Comparison of ENCODE assay signal across 47 mouse cellular contexts in genomic region chr7:43851616-43852015, GRCm38 (mm10). TPM values are rescaled to one million over a fixed set of nuclear protein-coding genes. Genes with fewer than 3 reads are reported as not detected.
"Had no signal": no experiment of that assay in that cellular context is flagged by ENCODE, and none has a peak within 500 bp of the region (broad histone marks: within the 10 kb centered on the region; RNA-seq: fewer than 3 reads in every experiment).

No protein-coding gene starts in this region.

- H3K27me3 ChIP-seq: limb, embryonic 12.5 days; limb, embryonic 13.5 days; limb, embryonic 15.5 days; liver, embryonic 12.5 days; liver, embryonic 13.5 days; liver, embryonic 15.5 days; lung, embryonic 15.5 days; megakaryocyte, embryonic 14.5 days; midbrain, embryonic 12.5 days; midbrain, embryonic 13.5 days; midbrain, embryonic 15.5 days; neural tube, embryonic 12.5 days had no signal

- H3K27ac ChIP-seq: limb, embryonic 10.5 days; limb, embryonic 12.5 days; limb, embryonic 13.5 days; limb, embryonic 15.5 days; liver, embryonic 12.5 days; liver, embryonic 13.5 days; liver, embryonic 14.5 days; liver, embryonic 15.5 days; lung, embryonic 15.5 days; macrophage; midbrain, embryonic 10.5 days; midbrain, embryonic 12.5 days; midbrain, embryonic 13.5 days; midbrain, embryonic 15.5 days; neural tube, embryonic 12.5 days had no signal

- H3K36me3 ChIP-seq: limb, embryonic 10.5 days; limb, embryonic 12.5 days; limb, embryonic 13.5 days; limb, embryonic 15.5 days; liver, embryonic 12.5 days; liver, embryonic 13.5 days; liver, embryonic 15.5 days; lung, embryonic 15.5 days; midbrain, embryonic 10.5 days; midbrain, embryonic 12.5 days; midbrain, embryonic 13.5 days; midbrain, embryonic 15.5 days; neural tube, embryonic 12.5 days had no signal

- DNase-seq: left cerebral cortex, postnatal 4 days; liver; liver, embryonic 13.5 days; liver, postnatal 0 days; lung, adult 18-20 months; lung, adult 2 months; lung, embryonic 14.5 days; lung, postnatal 10 days; lung, postnatal 14 days; lung, postnatal 36 days; lung, postnatal 4 days; midbrain, embryonic 14.5 days had no signal

- H3K9me3 ChIP-seq: limb, embryonic 10.5 days; limb, embryonic 12.5 days; limb, embryonic 13.5 days; limb, embryonic 15.5 days; liver, embryonic 12.5 days; liver, embryonic 13.5 days; liver, embryonic 15.5 days; lung, embryonic 15.5 days; megakaryocyte, embryonic 14.5 days; midbrain, embryonic 10.5 days; midbrain, embryonic 12.5 days; midbrain, embryonic 13.5 days; midbrain, embryonic 15.5 days; neural tube, embryonic 12.5 days had no signal

- H3K4me1 ChIP-seq: limb, embryonic 10.5 days; limb, embryonic 12.5 days; limb, embryonic 13.5 days; limb, embryonic 15.5 days; liver, embryonic 12.5 days; liver, embryonic 13.5 days; liver, embryonic 15.5 days; lung, embryonic 15.5 days; megakaryocyte, embryonic 14.5 days; midbrain, embryonic 10.5 days; midbrain, embryonic 12.5 days; midbrain, embryonic 13.5 days; midbrain, embryonic 15.5 days; neural tube, embryonic 12.5 days had no signal

- H3K4me3 ChIP-seq: limb, embryonic 10.5 days; limb, embryonic 12.5 days; limb, embryonic 13.5 days; limb, embryonic 15.5 days; liver, embryonic 12.5 days; liver, embryonic 13.5 days; liver, embryonic 15.5 days; lung, embryonic 15.5 days; megakaryocyte, embryonic 14.5 days; midbrain, embryonic 10.5 days; midbrain, embryonic 12.5 days; midbrain, embryonic 13.5 days; midbrain, embryonic 15.5 days; myocyte; neural tube, embryonic 12.5 days had no signal

- H3K9ac ChIP-seq: limb, embryonic 12.5 days; limb, embryonic 13.5 days; limb, embryonic 15.5 days; liver, embryonic 12.5 days; liver, embryonic 13.5 days; liver, embryonic 14.5 days; liver, embryonic 15.5 days; liver, postnatal 0 days; lung, embryonic 14.5 days; lung, embryonic 15.5 days; midbrain, embryonic 12.5 days; midbrain, embryonic 13.5 days; midbrain, embryonic 15.5 days; neural tube, embryonic 12.5 days had no signal

RNA-seq across cellular contexts. Expression of gene Klk5, which starts 9.8 kb away (rescaled TPM):
- total RNA-seq: left cerebral cortex, postnatal 10 days; left cerebral cortex, postnatal 14 days; left cerebral cortex, postnatal 25 days; left cerebral cortex, postnatal 36 days; left cerebral cortex, postnatal 4 days; liver, adult 2 months; megakaryocyte progenitor cell, adult 5-6 weeks; megakaryocyte, adult 5-6 weeks; megakaryocyte-erythroid progenitor cell, adult 5-6 weeks; midbrain, postnatal 0 days; monocyte, adult 5-6 weeks had no signal
- polyA plus RNA-seq: limb, embryonic 10.5 days; limb, embryonic 11.5 days; limb, embryonic 12.5 days; liver, adult 2 months; liver, embryonic 11.5 days; liver, embryonic 12.5 days; liver, embryonic 13.5 days; liver, embryonic 14.5 days; liver, embryonic 15.5 days; liver, embryonic 16.5 days; liver, postnatal 0 days; lung, embryonic 14.5 days; lung, embryonic 15.5 days; lung, embryonic 16.5 days; lung, postnatal 0 days; macrophage; midbrain, embryonic 10.5 days; midbrain, embryonic 11.5 days; midbrain, embryonic 13.5 days; midbrain, embryonic 14.5 days; midbrain, embryonic 15.5 days; midbrain, embryonic 16.5 days; midbrain, postnatal 0 days; myocyte; neural tube, embryonic 11.5 days; neural tube, embryonic 12.5 days had no signal

RNA-seq across cellular contexts. Expression of gene Klk6, which starts 27.3 kb away (rescaled TPM):
- total RNA-seq: left cerebral cortex, postnatal 10 days; left cerebral cortex, postnatal 14 days; left cerebral cortex, postnatal 4 days; liver, adult 2 months; megakaryocyte progenitor cell, adult 5-6 weeks; megakaryocyte, adult 5-6 weeks; megakaryocyte-erythroid progenitor cell, adult 5-6 weeks; midbrain, postnatal 0 days; monocyte, adult 5-6 weeks had no signal
- polyA plus RNA-seq: limb, embryonic 10.5 days; limb, embryonic 12.5 days; limb, embryonic 13.5 days; limb, embryonic 14.5 days; liver, adult 2 months; liver, embryonic 11.5 days; liver, embryonic 12.5 days; liver, embryonic 13.5 days; liver, embryonic 14.5 days; liver, embryonic 15.5 days; liver, embryonic 16.5 days; liver, postnatal 0 days; lung, embryonic 14.5 days; lung, embryonic 15.5 days; lung, embryonic 16.5 days; lung, postnatal 0 days; macrophage; midbrain, embryonic 10.5 days; midbrain, embryonic 11.5 days; midbrain, embryonic 12.5 days; midbrain, embryonic 13.5 days; midbrain, embryonic 14.5 days; midbrain, embryonic 15.5 days; midbrain, embryonic 16.5 days; midbrain, postnatal 0 days; myocyte; neural tube, embryonic 11.5 days; neural tube, embryonic 12.5 days had no signal

RNA-seq across cellular contexts. Expression of gene Klk4, which starts 29.3 kb away (rescaled TPM):
- total RNA-seq: left cerebral cortex, postnatal 10 days; left cerebral cortex, postnatal 14 days; left cerebral cortex, postnatal 25 days; left cerebral cortex, postnatal 36 days; left cerebral cortex, postnatal 4 days; liver, adult 2 months; megakaryocyte progenitor cell, adult 5-6 weeks; megakaryocyte, adult 5-6 weeks; megakaryocyte-erythroid progenitor cell, adult 5-6 weeks; monocyte, adult 5-6 weeks had no signal
- polyA plus RNA-seq: limb, embryonic 10.5 days; limb, embryonic 12.5 days; limb, embryonic 15.5 days; liver, adult 2 months; liver, embryonic 12.5 days; liver, embryonic 13.5 days; liver, embryonic 14.5 days; liver, embryonic 15.5 days; liver, embryonic 16.5 days; liver, postnatal 0 days; lung, adult 2 months; lung, embryonic 14.5 days; lung, embryonic 15.5 days; lung, embryonic 16.5 days; lung, postnatal 0 days; macrophage; midbrain, embryonic 10.5 days; midbrain, embryonic 11.5 days; midbrain, embryonic 12.5 days; midbrain, embryonic 13.5 days; midbrain, embryonic 14.5 days; midbrain, postnatal 0 days; neural tube, embryonic 11.5 days had no signal

RNA-seq across cellular contexts. Expression of gene Klk7, which starts 40.5 kb away (rescaled TPM):
- total RNA-seq: left cerebral cortex, postnatal 10 days; left cerebral cortex, postnatal 14 days; left cerebral cortex, postnatal 25 days; left cerebral cortex, postnatal 36 days; liver, adult 2 months; megakaryocyte progenitor cell, adult 5-6 weeks; megakaryocyte, adult 5-6 weeks; megakaryocyte-erythroid progenitor cell, adult 5-6 weeks; monocyte, adult 5-6 weeks had no signal
- polyA plus RNA-seq: limb, embryonic 10.5 days; limb, embryonic 11.5 days; limb, embryonic 12.5 days; limb, embryonic 13.5 days; liver, adult 2 months; liver, embryonic 11.5 days; liver, embryonic 12.5 days; liver, embryonic 13.5 days; liver, embryonic 14.5 days; liver, embryonic 15.5 days; liver, embryonic 16.5 days; liver, postnatal 0 days; lung, embryonic 15.5 days; lung, embryonic 16.5 days; lung, postnatal 0 days; macrophage; midbrain, embryonic 10.5 days; midbrain, embryonic 12.5 days; midbrain, embryonic 13.5 days; midbrain, embryonic 14.5 days; midbrain, embryonic 15.5 days; midbrain, embryonic 16.5 days; myocyte; neural tube, embryonic 11.5 days; neural tube, embryonic 12.5 days had no signal

RNA-seq across cellular contexts. Expression of gene Klk8, which starts 54.2 kb away (rescaled TPM):
- polyA plus RNA-seq: macrophage, myocyte had no signal
